Mouse (Mus musculus): Measurements from ENCODE around the gene Naip1.
"Not testable (repeated sequence)": the region's sequence is repeated elsewhere in the genome, so short reads cannot be mapped to it uniquely, and the experiment has no call there.

Naip1 gene

DNA sequence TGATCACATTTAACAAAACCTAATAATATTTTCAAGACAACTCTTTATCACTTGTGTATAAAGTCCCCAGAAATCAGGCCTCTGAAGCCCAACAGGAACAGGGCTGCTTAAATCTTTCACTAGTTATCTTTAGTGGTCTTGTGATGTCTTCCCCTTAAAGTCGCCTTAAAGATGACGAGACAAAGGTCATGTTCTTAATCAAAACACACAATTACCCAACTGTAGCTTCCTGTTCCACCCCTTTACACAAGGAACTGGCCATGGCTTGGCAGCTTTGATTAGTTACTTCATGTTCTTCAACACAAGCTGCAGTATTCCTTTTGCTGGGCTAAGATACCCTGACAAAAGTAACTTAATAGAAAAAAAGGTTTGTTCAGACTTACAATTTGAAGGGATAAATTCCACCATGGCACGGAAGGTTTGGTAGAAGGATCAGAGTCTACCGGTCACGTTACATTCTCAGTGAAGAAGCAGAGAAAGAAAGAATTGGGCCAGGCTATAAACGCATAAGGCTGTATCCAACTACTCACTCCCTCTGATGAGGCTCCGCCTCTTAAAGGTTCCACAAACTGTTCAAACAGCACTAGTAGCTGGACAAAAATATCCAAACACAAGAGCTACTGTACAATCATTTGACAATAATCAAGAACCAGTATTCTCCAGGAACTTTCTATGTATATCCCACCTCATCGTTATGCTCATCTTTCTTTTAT is at the start of gene Naip1:
TSS of gene Naip1 (minus strand) at position 455 of the 713 bp plus-strand sequence.
- not testable (repeated sequence) for DNase-seq (ENCODE audit: low spot score in 2 of 2)

DNA sequence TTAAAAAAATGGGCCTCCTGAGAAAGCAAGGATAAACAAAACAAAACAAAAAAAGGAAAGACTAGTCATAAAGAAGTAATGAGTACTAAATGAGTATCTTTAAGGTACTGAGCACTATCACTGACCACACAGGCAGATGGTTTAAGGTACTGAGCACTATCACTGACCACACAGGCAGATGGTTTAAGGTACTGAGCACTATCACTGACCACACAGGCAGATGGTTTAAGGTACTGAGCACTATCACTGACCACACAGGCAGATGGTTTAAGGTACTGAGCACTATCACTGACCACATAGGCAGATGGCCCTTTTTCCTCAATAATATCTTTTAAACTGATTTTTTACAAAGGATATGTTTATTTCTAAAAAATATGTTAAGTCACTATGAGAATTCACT is 47.0 kb upstream of the Naip1 start:
- not testable (repeated sequence) for DNase-seq (ENCODE audit: low spot score in 2 of 2)

DNA sequence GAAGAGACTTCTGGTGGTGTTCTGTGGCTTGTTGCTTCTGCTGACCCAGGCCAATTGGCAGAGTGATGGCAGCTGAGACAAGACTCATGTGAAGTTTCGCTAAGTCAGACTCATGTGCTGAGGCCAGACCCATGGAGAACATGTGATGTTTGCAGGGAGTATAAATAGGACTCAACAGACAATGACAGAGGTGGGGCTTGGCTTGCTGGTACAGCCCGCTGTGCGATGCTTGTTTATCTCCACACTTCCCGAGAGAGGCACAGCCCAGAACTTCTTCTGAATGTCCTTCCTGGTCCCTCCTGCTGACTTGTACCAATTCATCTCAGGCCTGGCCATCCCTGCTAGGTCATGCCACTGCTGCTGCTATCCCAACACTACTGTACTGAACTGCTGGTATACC is 42.7 kb upstream of the Naip1 start:
- no peak for DNase-seq (ENCODE audit: low spot score in 2 of 2)

DNA sequence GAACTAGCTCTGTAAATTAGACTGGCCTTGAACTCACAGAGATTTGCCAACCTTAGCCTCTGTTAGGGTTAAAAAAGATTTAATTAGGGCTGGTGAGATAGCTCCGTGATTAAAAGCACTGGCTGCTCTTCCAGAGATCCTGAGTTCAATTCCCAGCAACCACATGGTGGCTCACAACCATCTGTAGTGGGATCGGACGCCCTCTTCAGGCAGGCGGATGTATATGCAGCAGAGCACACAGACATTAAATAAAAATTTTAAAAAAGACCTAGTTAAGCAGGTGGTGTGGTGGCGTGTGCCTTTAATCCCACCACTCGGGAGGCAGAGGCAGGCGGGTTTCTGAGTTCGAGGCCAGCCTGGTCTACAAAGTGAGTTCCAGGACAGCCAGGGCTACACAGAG is 41.7 kb upstream of the Naip1 start:
- not testable (repeated sequence) for DNase-seq (ENCODE audit: low spot score in 2 of 2)

DNA sequence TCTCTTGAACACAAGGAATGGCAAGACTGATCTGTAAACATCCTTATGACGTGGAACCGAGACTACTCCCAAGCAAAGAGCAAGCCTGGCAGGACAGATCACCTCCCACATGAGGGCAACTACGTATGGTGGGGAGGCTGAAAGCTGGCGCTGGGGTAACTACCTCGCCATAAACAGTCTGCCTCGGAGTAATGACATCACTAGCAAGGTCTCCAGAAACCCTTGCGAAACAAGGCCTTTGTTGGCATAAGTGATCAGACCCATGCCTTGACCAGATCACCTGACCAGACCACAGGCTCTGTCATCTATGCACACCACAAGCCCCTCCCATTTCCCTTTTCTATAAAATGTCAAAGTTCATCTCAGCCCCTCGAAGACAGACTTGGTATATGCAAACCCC is 40.6 kb upstream of the Naip1 start:
- DNase-seq (ENCODE audit: low spot score in 2 of 2): no peak

DNA sequence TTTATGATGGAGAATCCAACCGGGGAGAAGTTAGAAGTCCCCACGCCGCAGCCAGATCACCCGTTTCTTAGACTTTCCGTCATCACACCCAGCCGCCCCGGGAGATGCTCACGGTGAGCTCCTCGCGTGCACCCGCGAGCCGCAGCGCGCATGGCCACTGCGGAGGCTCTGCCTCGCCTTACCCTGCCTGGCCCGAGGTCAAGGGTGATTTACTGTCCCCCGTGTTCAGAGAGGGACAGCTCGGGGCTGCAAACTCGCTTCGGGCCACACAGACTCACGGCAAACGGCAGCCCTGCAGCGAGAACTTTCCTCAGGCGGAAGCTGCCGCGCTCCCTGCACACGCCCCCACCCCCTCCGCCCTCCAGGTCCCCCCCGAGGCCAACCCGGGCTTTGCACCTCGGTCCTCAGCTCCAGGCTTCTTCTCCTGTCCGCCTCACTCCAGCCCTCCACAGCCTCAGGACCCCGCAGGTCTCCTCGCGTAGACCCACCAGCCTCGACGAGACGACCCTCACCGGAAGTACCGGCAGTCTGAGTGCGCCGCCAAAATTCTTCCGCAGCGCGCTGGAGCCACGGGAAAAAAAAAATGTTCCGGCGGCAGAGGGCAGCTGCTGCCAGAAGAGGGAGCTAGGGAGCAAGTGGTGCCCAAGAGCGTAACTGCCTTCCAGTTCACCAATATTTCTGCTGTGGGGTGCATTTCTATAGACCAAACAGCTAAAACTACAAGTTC is 39.6 kb upstream of the Naip1 start, which contains the start of gene Gtf2h2:
TSS of gene Gtf2h2 (minus strand) at position 519 of the 727 bp plus-strand sequence.
- peak; percentile 80 to 89 for DNase-seq (ENCODE audit: low spot score in 2 of 2)

DNA sequence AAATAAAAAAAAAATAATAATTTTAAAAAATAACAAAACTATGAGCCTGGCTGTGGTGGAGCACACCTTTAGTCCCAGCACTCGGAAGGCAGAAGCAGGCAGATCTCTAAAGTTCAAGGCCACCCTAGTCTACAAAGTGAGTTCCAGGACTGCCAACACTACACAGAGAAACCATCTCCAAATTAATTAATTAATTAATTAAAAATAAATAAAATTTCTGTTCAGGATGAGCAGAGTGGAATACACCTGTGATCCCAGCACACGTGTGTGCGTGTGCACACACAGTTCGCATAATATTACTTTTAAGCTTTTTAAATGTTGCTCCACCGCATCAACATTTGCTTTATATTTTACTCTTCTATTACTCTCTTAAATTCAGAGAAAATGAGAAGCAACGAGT is 39.0 kb upstream of the Naip1 start:
- no peak for DNase-seq (ENCODE audit: low spot score in 2 of 2)

DNA sequence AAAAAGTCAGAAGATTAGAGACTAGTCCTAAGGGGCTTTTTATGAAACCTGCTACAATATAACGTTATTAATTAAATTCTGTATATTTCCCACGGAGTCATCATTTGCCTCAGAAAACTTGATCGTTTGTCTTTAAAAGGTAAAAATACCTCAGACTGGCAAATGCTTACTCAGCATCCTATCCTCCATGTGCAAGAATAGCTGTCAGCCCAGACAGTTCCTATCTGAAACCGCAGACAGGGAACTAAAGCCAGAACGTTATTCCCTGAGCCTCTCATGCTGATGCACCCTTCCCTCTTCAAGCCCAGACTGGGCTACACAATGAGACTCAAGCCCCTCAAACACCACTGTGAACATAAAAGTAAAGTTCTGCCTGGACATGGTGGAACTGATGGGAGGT is 37.8 kb upstream of the Naip1 start:
- no peak for DNase-seq (ENCODE audit: low spot score in 2 of 2)

DNA sequence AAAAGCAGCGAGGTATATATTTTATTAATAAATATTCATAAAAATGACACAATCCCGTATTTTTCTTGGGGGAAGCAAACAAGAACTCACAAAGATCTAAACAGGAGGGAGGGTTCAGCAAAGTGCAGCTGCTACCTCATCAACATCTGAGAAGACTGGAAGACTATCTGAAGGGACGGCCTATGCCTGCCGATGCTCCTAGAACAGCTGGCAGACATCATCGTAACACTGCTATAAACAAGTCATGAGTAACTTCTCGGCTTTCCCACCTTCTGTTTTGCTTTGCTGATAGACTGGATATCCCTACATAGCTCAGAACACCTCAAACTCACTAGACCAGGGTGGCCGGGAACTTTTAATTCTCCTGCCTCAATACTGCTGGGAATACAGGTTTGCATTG is 30.9 kb upstream of the Naip1 start:
- no peak for DNase-seq (ENCODE audit: low spot score in 2 of 2)

DNA sequence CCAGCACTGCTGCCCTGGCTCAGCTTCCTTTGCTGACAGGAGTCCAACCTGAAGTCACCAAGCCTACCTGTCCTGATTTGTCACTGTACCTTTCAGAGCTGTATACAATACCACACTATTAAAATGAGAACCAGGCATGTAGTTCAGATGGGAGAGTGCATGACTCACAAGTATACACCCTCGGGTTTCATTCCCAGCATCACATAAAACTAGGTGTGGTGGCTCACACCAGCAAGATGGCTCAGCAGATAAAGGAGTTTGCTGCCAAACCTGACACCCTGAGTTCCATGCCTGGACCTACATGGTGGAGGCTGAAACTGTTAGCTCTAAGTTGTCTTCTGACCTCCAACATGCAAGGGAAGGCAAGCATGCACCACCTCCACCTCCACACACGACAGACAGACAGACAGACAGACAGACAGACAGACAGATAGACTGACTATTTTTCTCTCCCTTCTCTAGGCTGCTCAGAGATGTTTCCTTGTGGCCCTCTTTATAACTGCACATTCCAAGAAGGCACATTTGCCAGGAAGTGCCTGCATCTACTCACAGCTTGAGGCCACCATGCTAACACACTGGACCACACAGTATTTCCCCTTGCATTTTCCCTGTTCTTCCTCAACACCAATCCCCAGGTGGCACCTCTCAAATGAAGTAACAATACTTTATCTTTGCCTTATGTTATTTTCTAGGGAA is 11.0 kb upstream of the Naip1 start:
- DNase-seq (ENCODE audit: low spot score in 2 of 2): no peak

DNA sequence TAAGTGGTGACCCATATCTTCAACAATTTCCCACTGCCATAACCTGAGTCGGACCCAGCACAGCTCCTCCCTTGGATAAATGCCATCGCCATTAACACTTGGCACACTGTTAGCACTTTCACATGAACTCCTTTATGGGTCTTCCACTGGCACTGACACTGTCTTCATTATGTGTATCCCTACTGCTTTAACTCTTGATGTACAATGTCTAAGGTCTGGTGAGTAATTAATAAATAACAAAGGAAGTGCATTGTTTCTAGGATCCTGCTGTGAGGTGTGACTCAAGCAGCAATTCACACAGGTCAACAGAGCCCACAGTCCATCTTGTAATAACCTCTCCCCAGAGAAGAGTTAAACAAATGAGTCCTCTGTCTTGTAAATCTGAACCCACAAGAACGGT is 8.7 kb upstream of the Naip1 start:
- DNase-seq (ENCODE audit: low spot score in 2 of 2): no peak

DNA sequence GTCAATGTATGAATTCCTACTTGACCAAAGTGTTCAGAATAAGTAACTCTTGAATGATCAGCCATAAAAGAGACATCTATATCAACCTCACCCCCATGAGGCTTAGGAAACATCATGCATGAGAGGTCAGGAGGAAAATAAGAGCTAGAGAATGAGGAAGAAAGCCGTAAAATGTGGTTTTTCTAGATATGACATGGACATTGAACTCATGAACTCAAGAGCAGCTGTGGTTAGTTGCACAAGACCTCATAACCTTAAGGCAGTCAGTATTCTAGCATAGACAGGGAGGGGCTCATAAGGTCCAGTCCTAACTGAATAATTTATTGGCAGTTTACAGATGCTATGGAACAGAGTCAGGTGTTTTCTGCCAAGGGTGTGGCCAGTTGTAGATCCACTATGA is 3.2 kb downstream of the Naip1 start:
- no peak for DNase-seq (ENCODE audit: low spot score in 2 of 2)

DNA sequence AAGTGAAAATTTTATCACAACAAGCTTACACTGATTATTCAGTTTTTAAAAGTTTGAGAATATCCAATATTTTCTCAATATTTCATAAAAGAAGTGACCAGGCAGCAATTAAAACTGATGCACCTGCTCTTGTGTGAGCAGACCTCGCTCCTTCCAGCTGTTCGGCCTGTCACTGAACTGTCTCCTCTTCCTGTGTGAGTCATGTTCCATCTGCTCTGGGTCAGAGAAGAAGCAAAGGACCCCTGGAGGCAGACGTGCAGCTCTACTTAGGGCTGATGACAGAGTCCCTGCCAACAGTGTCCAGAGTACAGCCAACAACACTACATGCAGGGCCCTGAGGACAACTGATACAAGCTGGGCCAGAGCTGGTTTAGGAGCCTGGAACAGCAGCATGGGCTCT is 12.6 kb downstream of the Naip1 start:
- no peak for DNase-seq (ENCODE audit: low spot score in 2 of 2)

DNA sequence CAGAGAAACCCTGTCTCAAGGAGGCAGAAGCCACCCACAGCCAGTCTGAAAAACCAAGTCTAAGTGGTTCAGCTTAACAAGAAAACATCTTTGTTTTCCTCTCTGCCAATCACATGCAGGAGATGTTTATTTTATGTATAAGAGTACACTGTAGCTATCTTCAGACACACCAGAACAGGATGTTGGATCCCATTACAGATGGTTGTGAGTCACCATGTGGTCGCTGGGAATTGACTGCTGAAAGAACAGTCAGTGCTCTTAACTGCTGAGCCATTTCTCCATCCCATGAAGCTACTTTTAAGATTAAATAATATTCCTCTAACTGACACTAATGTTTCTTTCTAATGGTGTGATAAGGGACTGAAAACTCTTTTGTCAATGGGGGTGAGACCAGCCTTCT is 14.0 kb downstream of the Naip1 start:
- no peak for DNase-seq (ENCODE audit: low spot score in 2 of 2)

DNA sequence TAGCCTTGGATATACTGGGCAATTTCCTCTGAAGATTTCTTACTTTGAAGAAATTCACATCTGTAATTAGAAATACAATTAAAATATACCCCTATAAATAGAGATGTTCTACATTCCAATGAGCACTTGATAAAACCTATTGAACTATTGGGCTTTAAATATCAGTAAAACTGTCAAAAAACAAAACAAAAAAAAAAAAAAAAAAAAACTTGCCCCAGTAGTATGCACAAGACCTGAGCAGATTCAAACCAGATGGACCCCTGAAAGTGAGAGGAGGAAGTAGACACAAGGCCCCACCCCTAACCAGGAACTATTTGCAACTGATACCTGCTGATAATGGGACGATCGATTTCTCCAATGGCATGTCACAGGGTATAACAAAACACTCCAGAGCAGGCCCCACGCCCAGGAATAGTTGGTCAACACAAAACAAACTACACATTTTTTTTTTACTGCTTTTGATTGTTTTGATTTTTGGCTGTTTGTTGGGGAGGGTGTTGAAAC is 15.3 kb downstream of the Naip1 start:
- DNase-seq (ENCODE audit: low spot score in 2 of 2): no peak

DNA sequence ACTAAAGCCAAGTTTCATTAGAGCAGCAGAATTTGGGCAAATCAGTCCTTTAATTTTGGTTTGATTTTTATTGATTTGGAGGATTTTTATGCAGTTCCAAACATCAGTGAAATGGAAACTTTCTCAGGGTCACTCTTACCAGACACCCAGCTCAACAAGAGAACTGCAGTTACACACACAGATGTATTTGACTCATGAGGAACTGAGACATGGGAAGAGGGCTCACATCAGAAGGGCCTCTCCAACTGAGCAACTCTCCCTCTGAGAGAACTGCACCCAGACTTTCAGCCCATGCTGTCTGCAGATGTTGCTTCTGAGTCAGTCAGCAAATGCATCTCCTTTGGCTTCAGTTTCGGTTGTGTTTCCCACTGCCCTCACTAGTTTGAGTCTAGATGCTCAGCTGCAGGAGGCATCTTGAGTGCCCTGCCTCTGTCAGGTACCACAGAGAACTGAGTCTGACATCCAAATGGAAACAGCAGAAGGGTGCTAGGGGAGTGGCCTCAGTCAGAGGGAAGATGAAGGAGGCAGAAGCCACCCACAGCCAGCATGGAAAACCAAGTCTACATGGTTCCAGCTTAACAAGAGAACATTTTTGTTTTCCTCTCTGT is 16.0 kb downstream of the Naip1 start:
- not testable (repeated sequence) for DNase-seq (ENCODE audit: low spot score in 2 of 2)

DNA sequence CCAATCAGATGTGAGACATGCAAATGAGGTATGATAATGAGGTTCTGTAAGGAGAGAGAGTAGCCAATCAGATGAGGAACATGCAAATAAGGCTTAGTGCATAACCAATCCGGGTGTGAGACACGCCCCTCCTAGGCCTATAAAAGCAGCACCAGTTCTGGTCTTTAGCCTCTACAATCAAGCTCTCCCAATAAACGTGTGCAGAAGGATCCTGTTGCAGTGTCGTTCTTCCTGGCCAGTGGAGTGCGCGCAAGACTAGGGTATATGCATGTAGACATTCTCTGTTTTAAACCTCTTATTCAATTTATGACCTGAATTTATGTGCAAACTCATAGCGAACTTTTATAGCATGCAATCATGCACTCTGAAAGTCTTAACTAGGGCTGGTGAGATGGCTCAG is 32.7 kb downstream of the Naip1 start:
- DNase-seq (ENCODE audit: low spot score in 2 of 2): not testable (repeated sequence)

DNA sequence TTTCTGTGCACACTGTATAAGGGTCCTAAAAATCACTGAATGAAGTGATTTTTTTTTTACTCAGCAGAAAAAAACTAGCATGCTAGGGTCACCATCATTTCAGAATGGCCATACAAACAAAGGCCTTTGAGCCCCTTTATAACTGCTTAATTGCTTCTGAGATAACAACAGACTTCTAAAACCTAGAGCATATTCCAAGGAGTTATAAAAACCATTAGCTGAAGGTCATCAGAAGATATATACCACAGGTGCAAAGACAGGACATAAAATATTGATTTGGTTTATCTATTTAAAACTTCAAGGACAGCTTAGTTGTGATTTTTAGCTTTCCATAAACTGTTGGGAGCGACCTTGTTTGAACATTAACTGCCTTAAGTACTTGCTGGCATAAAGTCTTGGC is 38.2 kb downstream of the Naip1 start:
- DNase-seq (ENCODE audit: low spot score in 2 of 2): no peak

DNA sequence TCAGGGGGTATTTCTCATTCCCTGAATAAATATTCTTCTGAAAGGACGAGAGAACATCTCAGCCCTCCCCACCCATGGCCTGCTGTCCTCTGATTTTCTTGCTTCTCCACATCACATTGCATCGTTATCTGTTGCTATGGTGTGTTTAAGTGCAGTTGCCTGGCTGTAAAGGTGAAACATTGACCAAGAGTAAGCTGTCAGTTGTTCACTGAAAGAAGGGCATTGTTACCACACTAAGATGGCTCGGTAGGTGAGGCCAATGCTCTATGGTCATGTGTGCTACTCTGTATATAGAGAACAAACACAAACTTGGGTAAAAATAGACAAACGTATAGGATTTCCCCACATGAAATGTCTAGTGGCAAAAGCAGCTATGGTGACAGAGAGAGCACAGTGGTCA is 42.8 kb downstream of the Naip1 start:
- no peak for DNase-seq (ENCODE audit: low spot score in 2 of 2)

DNA sequence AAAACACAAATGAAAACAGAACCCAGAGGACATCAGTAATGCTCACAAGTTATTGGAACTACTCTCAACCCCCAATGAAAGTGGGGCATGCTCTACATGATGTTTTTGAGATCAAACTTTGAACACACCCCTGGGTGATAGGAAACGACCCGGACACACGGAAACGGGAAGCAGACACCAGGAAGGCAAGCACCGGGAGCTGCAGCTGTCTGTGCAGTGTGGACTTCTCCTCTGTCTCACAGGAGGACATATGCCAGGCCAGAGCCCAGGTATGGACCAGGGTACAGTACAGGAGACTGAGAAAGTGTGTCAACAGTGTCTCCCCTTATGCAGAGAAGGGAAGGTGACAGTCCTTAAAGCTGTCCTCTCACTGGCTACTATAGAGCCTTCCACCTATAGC is 43.5 kb downstream of the Naip1 start:
- DNase-seq (ENCODE audit: low spot score in 2 of 2): no peak

DNA sequence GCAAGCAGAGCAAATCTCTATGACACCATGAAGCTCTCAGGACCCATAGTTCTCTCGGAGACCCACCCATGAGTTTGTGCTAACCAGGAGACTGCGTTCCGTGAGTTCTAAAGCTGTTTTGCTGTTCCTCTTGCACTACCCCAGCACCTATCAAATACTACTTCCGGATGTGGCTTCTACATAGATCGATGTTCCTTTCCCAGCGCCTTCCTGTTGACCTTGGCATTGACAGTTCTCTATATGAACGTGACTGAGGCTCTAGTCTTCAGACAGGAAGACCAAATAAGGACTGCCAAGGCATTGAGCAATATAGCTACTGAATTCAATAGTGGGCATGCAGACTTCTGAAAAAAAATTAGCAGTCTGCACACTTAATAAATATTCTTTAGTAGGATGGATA is 44.4 kb downstream of the Naip1 start:
- DNase-seq (ENCODE audit: low spot score in 2 of 2): no peak
